Mouse (Mus musculus) forebrain, embryonic 15.5 days (tissue): ENCODE measurements at regions not wholly inside any gene's neighbourhood (a gene's known extent, or its start where the extent isn't known, plus 50 kb on each side); places are given as distances from the start of the nearest gene placed in this dataset.

Source experiments
- ATAC-seq: fragments of 200-750 bp; cut with Nextera tagmentation; replicated peaks from 2 replicates; pipeline ENCODE4 v1.8.0; 2017; ENCODE audit warnings: mild to moderate bottlenecking, moderate TSS enrichment, moderate library complexity
- H3K27ac ChIP-seq: fragments of 300-500 bp; sonication (generic); replicated peaks from 2 replicates; pipeline ENCODE4 v1.5.1; 2015; ENCODE audit warnings: mild to moderate bottlenecking, inconsistent platforms
- H3K27me3 ChIP-seq: fragments of 300-500 bp; sonication (generic); 2 replicates; pipeline ENCODE4 v1.6.1; 2015; ENCODE audit warnings: inconsistent platforms
- H3K36me3 ChIP-seq: fragments of 300-500 bp; sonication (generic); 2 replicates; pipeline ENCODE4 v1.6.1; 2015; ENCODE audit warnings: mild to moderate bottlenecking, inconsistent platforms
- H3K4me1 ChIP-seq: fragments of 300-500 bp; sonication (generic); 2 replicates; pipeline ENCODE4 v1.6.1; 2015; ENCODE audit warnings: inconsistent platforms
- H3K4me2 ChIP-seq: fragments of 300-500 bp; sonication (generic); replicated peaks from 2 replicates; pipeline ENCODE4 v1.6.1; 2015; ENCODE audit warnings: mild to moderate bottlenecking, inconsistent platforms
- H3K4me3 ChIP-seq: fragments of 300-500 bp; sonication (generic); 2 replicates; pipeline ENCODE4 v1.5.1; 2015; ENCODE audit warnings: mild to moderate bottlenecking, inconsistent platforms
- H3K9ac ChIP-seq: fragments of 300-500 bp; sonication (generic); replicated peaks from 2 replicates; pipeline ENCODE4 v1.6.1; 2015; ENCODE audit warnings: mild to moderate bottlenecking, inconsistent platforms
- H3K9me3 ChIP-seq: fragments of 300-500 bp; sonication (generic); 2 replicates; pipeline ENCODE4 v1.6.1; 2016; ENCODE audit warnings: inconsistent platforms
- whole genome bisulfite sequencing: fragments of 180-500 bp; shearing (Covaris S2); methylation state at CpG from one replicate; pipeline ENCODE4 v1.1.7; 2015; ENCODE audit warnings: mixed read lengths; 5-methylcytosine and 5-hydroxymethylcytosine counted together

GRCm38 (mm10) chr10:117896911-117897643 is 51.2 kb upstream of the Rap1b start:
- H3K9me3 ChIP-seq, result no peaks in the 10 kb centered on the region
- no peaks in the 10 kb centered on the region for H3K36me3 ChIP-seq
- no peak for ATAC-seq
- no peak overlapping the region for H3K9ac ChIP-seq
- no peaks in the 10 kb centered on the region for H3K4me1 ChIP-seq
- no peak overlapping the region for H3K4me3 ChIP-seq
- no peak overlapping the region for H3K27ac ChIP-seq
- H3K27me3 ChIP-seq, result no peaks in the 10 kb centered on the region
- 79% methylated on average over 12 of the region's 12 CpGs for WGBS
- H3K4me2 ChIP-seq, result no peak overlapping the region

GRCm38 (mm10) chr10:117897766-117898165 is 51.9 kb upstream of the Rap1b start:
- H3K4me1 ChIP-seq, result no peaks in the 10 kb centered on the region
- no peak overlapping the region for H3K27ac ChIP-seq
- 64% methylated on average over 5 of the region's 5 CpGs for WGBS

GRCm38 (mm10) chr10:117898391-117898790 is 52.6 kb upstream of the Rap1b start:
- H3K9me3 ChIP-seq, result no peaks in the 10 kb centered on the region
- no peaks in the 10 kb centered on the region for H3K4me1 ChIP-seq
- no peaks in the 10 kb centered on the region for H3K27me3 ChIP-seq
- H3K4me2 ChIP-seq, result no peak overlapping the region
- no peaks in the 10 kb centered on the region for H3K36me3 ChIP-seq
- no peak overlapping the region for H3K4me3 ChIP-seq
- no peak for ATAC-seq
- H3K27ac ChIP-seq, result no peak overlapping the region
- 88% methylated on average over 3 of the region's 3 CpGs for WGBS
- no peak overlapping the region for H3K9ac ChIP-seq

More at GRCm38 (mm10) chr10:117897766-117898165, 51.9 kb upstream of the Rap1b start:
- Histone ChIP-seq H3K4me2 (no peak overlapping the region), H3K9ac (no peak overlapping the region), H3K36me3 (no peaks in the 10 kb centered on the region), H3K4me3 (no peak overlapping the region), H3K27me3 (no peaks in the 10 kb centered on the region), H3K9me3 (no peaks in the 10 kb centered on the region)
- ATAC-seq, result no peak

- no peak overlapping the region for H3K4me3 ChIP-seq
- H3K27me3 ChIP-seq, result no peaks in the 10 kb centered on the region
- no peaks in the 10 kb centered on the region for H3K4me1 ChIP-seq
- no peaks in the 10 kb centered on the region for H3K9me3 ChIP-seq
- ATAC-seq, result no peak
- WGBS, result 76% methylated on average over 13 of the region's 13 CpGs
- H3K27ac ChIP-seq, result no peak overlapping the region
- H3K4me2 ChIP-seq, result no peak overlapping the region
- H3K9ac ChIP-seq, result no peak overlapping the region
- no peaks in the 10 kb centered on the region for H3K36me3 ChIP-seq
These were observed 53.6 kb upstream of the Rap1b start for GRCm38 (mm10) chr10:117899410-117899935.

- WGBS, result 16% methylated on average over 27 of the region's 27 CpGs
- peak overlapping the region; percentile 40 for H3K9ac ChIP-seq
These were observed 59.9 kb upstream of the Rap1b start for GRCm38 (mm10) chr10:117905666-117906266.

GRCm38 (mm10) chr10:117906267-117906811 is 60.5 kb upstream of the Rap1b start:
- 22% methylated on average over 11 of the region's 11 CpGs for WGBS
- Histone ChIP-seq H3K27ac (peak overlapping the region; percentile 20; the same call in 1 of the 2 replicates), H3K9ac (peak overlapping the region; percentile 40)

More at GRCm38 (mm10) chr10:117905666-117906266, 59.9 kb upstream of the Rap1b start:
- Histone ChIP-seq H3K9me3 (no peaks in the 10 kb centered on the region), H3K4me1 (peaks cover 12% of the 10 kb centered on the region), H3K36me3 (no peaks in the 10 kb centered on the region), H3K27me3 (no peaks in the 10 kb centered on the region), H3K27ac (peak overlapping the region; percentile 23; the same call in 1 of the 2 replicates), H3K4me3 (peak overlapping the region; percentile 41), H3K4me2 (peak overlapping the region; percentile 66)
- peak; percentile 41 for ATAC-seq

GRCm38 (mm10) chr10:117908079-117908675 is 62.3 kb upstream of the Rap1b start:
- Histone ChIP-seq H3K4me3 (no peak overlapping the region), H3K4me2 (no peak overlapping the region), H3K27ac (no peak overlapping the region), H3K36me3 (no peaks in the 10 kb centered on the region), H3K27me3 (no peaks in the 10 kb centered on the region), H3K9ac (no peak overlapping the region), H3K9me3 (no peaks in the 10 kb centered on the region), H3K4me1 (peaks cover 12% of the 10 kb centered on the region)
- 69% methylated on average over 16 of the region's 16 CpGs for WGBS
- no peak for ATAC-seq

More at GRCm38 (mm10) chr10:117906267-117906811, 60.5 kb upstream of the Rap1b start:
- no peaks in the 10 kb centered on the region for H3K9me3 ChIP-seq
- H3K4me3 ChIP-seq, result peak overlapping the region; percentile 41
- peaks cover 12% of the 10 kb centered on the region for H3K4me1 ChIP-seq
- ATAC-seq, result peak; percentile 93
- H3K36me3 ChIP-seq, result no peaks in the 10 kb centered on the region
- peak overlapping the region; percentile 66 for H3K4me2 ChIP-seq
- no peaks in the 10 kb centered on the region for H3K27me3 ChIP-seq

- Histone ChIP-seq H3K27me3 (no peaks in the 10 kb centered on the region), H3K9ac (no peak overlapping the region), H3K4me3 (no peak overlapping the region), H3K4me1 (peaks cover 12% of the 10 kb centered on the region), H3K9me3 (no peaks in the 10 kb centered on the region), H3K36me3 (no peaks in the 10 kb centered on the region), H3K4me2 (no peak overlapping the region), H3K27ac (no peak overlapping the region)
- WGBS, result 84% methylated on average over 4 of the region's 4 CpGs
- ATAC-seq, result no peak
These were observed 63.3 kb upstream of the Rap1b start for GRCm38 (mm10) chr10:117909155-117909554.

- no peak overlapping the region for H3K4me3 ChIP-seq
- peaks cover 12% of the 10 kb centered on the region for H3K4me1 ChIP-seq
- no peaks in the 10 kb centered on the region for H3K36me3 ChIP-seq
- H3K9me3 ChIP-seq, result no peaks in the 10 kb centered on the region
- H3K27ac ChIP-seq, result no peak overlapping the region
- ATAC-seq, result no peak
- no peaks in the 10 kb centered on the region for H3K27me3 ChIP-seq
- no peak overlapping the region for H3K4me2 ChIP-seq
- WGBS, result 80% methylated on average over 11 of the region's 11 CpGs
- no peak overlapping the region for H3K9ac ChIP-seq
These were observed 64.0 kb upstream of the Rap1b start for GRCm38 (mm10) chr10:117909811-117910239.

GRCm38 (mm10) chr10:117910426-117910825 is 64.6 kb upstream of the Rap1b start:
- 86% methylated on average over 7 of the region's 7 CpGs for WGBS

GRCm38 (mm10) chr10:117915011-117915735 is 69.3 kb upstream of the Rap1b start:
- H3K9me3 ChIP-seq, result no peaks in the 10 kb centered on the region
- H3K9ac ChIP-seq, result no peak overlapping the region
- H3K4me3 ChIP-seq, result no peak overlapping the region
- no peaks in the 10 kb centered on the region for H3K36me3 ChIP-seq
- H3K4me1 ChIP-seq, result no peaks in the 10 kb centered on the region
- ATAC-seq, result no peak
- no peaks in the 10 kb centered on the region for H3K27me3 ChIP-seq
- WGBS, result 89% methylated on average over 4 of the region's 4 CpGs
- H3K4me2 ChIP-seq, result no peak overlapping the region
- H3K27ac ChIP-seq, result no peak overlapping the region

More at GRCm38 (mm10) chr10:117910426-117910825, 64.6 kb upstream of the Rap1b start:
- ATAC-seq, result no peak
- Histone ChIP-seq H3K27me3 (no peaks in the 10 kb centered on the region), H3K9ac (no peak overlapping the region), H3K4me3 (no peak overlapping the region), H3K4me2 (no peak overlapping the region), H3K4me1 (peaks cover 9% of the 10 kb centered on the region), H3K27ac (no peak overlapping the region), H3K9me3 (no peaks in the 10 kb centered on the region), H3K36me3 (no peaks in the 10 kb centered on the region)
